Mouse (Mus musculus): Measurements from ENCODE around the gene Olfr1509.

GRCm38 (mm10) chr14:52465738-52466137, 22.9 kb downstream of the Olfr1509 start:
- TF ChIP-seq POLR2A (IDR thresholded peaks at IDR 0.05; ENCODE audit: borderline replicate concordance, extremely low read depth, low read depth, low read length) (no peak), CTCF (IDR thresholded peaks at IDR 0.05; ENCODE audit: insufficient read depth, low read length) (no peak)
